Mouse (Mus musculus): ENCODE results near the gene Lep.

Lep gene

DNA sequence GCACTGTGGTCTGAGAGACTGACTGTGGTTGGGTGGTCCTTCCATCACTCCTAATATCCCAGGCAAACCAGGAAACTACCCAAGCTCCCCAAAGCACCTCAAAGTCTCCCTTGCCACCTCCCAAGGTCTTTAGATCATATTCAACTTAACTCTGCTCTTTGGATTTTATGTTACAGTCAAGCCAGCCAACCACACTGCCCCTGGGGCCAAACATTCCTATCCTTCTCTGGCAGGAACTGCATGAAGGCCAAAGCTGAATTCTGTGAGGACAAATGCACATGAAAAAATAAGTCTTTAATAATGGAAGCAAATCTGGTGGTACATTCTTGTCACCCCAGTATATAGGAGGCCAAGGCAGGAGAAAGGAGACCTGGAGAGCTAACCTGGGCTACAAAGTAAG lies 16.0 kb upstream of the Lep start:
- DNase-seq (ENCODE audit: low read depth, low spot score), result no peak

DNA sequence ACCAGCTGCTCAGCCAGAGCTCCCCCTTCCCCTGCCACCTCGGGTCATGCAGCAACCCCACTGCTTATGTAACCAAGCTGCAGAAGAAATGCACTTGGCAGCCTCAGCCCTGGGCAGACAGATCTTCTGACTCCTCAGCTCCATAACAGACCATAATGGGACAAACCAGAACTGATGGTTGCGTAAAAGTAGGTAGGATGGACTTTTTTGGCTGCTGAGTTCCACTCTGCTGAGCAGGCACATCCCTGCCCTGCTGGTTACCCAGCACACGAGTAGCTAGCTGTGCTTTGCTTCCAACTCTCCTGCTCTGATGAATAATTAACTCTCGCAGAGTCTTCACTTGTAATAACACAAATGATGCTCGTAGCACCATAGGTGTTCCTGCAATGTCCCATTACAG lies 10.1 kb upstream of the Lep start:
- peak; percentile 13 for DNase-seq (ENCODE audit: low read depth, low spot score)

DNA sequence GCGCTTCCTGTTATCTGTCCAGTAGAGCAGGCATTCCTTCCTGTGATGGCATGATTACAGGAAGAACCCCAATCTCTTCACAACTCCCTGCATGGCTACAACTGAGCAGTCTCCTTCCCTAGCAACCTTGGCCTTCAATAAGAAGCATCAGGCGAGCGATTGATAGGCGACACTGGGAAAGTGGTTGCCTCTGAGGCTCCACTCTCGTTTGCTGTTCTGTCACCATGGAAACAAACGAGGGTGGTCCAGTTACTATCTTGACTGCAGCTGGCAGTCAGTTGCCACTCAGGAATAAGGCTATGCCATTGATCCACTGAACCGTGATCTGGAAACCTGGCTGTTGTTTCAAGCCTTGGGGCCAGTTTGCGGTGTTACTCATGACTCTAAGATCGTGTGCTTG lies 7.8 kb upstream of the Lep start:
- no peak for DNase-seq (ENCODE audit: low read depth, low spot score)

DNA sequence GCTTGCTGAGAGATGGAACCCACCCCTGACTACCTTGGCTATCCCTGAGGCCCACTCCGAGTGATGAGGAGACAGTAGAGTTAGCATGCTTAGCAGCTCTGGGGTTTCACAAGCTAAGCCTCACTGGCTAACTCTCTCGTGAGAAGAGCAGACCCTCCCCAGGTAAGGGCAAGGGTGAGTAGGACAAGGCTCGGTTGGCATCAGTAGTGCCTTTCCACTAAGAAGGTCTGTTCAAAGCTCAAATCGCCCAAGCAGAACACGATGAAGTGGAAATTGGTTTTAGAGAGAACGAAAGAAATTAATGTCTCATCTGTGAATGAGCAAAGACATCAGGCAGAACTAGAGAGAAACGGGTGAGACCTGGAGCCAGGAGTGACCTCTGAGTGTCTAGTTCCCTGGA lies 6.8 kb upstream of the Lep start:
- no peak for DNase-seq (ENCODE audit: low read depth, low spot score)

- DNase-seq (ENCODE audit: low read depth, low spot score), result no peak
Observed at GRCm38 (mm10) chr6:29056377-29056776, 3.6 kb upstream of the Lep start.

DNA sequence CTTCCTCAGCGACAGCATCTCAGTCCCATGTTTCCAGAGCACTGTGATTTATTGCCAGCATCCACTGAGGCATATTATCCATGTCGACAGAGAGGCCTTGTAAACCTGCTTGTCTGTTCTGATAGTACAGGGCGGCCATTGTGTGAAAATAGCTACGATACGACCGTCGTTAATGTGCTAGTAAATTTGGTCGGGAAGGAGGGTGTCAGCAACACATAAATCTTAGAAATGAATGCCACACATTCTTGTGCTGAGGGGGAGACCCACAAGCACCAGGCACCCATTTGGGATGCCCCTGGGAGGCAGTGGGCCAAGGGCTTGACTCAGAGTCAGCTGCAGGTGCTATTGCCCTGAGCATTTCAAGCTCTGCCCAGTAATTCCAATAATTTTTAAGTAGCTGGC lies 6.4 kb downstream of the Lep start:
- DNase-seq (ENCODE audit: low read depth, low spot score), result no peak

GRCm38 (mm10) chr6:29072258-29072657 lies 12.2 kb downstream of the Lep start:
- no peak for DNase-seq (ENCODE audit: low read depth, low spot score)

GRCm38 (mm10) chr6:29073462-29074132 lies 13.6 kb downstream of the Lep start:
- no peak for DNase-seq (ENCODE audit: low read depth, low spot score)

DNA sequence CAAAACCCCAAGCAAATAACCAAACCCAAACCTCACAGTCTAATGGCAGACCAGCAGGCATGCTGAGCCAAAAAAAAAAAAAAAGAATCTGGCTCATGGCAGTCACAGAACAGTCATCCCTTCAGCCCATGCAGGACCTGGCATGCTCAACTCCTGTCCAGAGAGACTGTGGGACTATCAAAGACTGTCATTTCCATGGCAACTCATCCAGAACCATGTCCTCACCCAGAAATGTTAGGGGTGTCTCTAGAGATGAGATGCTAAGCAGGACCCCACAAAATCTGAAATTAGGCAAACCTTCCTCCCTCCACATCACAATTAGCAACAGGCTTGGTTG lies 14.1 kb downstream of the Lep start:
- DNase-seq (ENCODE audit: low read depth, low spot score), result no peak

GRCm38 (mm10) chr6:29079291-29079690 lies 19.3 kb downstream of the Lep start:
- DNase-seq (ENCODE audit: low read depth, low spot score), result no peak

DNA sequence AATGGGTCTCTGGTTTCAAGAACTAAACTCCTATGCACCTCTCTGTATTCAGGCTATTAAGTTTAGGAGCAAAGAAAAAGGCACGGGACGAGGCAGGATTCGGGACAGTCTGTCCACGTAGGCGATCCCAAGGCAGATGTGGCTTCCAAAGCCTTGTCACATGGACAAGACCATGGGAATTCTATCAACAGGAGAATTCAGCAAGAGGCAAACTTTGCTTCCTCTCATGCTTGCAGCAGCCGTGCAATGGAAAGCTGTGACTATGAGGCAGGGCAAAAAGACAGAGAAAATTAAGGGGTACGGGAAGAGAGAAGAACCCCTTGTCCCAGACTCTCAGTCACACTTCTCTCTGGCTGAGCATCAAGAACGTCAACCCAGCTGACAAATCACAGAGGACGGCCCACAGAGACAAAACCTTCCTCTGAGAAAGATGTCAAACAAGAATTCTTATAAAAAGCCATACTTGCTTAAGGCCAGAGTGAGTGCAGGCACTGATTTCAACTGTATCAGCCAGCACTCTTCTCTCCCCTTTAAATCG lies 21.9 kb downstream of the Lep start:
- peak; percentile 11 for DNase-seq (ENCODE audit: low read depth, low spot score)

GRCm38 (mm10) chr6:29082776-29083354 lies 22.8 kb downstream of the Lep start:
- DNase-seq (ENCODE audit: low read depth, low spot score), result no peak

DNA sequence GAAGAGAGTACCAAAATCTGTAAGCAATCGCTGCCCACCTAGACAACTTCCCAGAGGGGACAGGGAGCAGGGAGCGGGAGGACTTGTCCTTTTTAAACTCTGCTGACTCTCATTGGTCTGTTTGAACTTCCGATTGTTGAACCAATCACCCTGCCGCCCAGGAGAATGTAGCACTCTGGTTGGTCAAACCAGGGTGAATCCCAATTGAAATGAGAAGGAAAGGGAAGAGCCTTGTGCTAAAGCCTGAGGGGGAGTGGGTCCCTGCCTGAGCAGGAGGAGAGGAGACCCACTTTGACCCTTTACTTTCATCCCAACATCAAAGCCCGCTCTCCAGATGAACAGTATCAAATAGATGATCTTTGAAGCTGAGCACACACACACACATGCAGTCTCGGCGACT lies 24.4 kb downstream of the Lep start:
- no peak for DNase-seq (ENCODE audit: low read depth, low spot score)

- DNase-seq (ENCODE audit: low read depth, low spot score), result peak; percentile 74
Observed at GRCm38 (mm10) chr6:29087921-29088709, 28.1 kb downstream of the Lep start.

GRCm38 (mm10) chr6:29092234-29092633 lies 32.2 kb downstream of the Lep start:
- DNase-seq (ENCODE audit: low read depth, low spot score), result no peak

- no peak for DNase-seq (ENCODE audit: low read depth, low spot score)
Observed at GRCm38 (mm10) chr6:29092904-29093303, 32.9 kb downstream of the Lep start.

GRCm38 (mm10) chr6:29099536-29100170 lies 39.6 kb downstream of the Lep start:
- no peak for DNase-seq (ENCODE audit: low read depth, low spot score)

DNA sequence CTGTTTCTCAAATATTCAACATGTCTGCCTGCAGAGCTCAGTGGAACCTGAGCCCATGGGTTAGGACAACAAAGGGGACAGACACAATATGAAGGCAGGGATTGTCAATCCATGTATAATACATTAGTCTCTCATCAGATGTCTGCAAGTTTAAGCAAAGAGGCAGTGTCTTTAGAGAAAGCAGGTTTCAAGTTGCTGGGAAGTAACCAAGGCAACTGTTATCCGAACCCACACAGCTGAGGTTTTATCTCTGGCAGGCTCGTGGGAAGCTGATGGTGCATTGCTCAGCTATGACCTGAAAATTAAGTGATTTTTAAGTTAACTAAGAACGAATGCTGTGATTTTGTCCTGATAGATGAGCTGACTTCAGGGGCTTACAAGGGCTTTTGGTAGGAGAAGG lies 40.4 kb downstream of the Lep start:
- no peak for DNase-seq (ENCODE audit: low read depth, low spot score)

GRCm38 (mm10) chr6:29101248-29101864 lies 41.3 kb downstream of the Lep start:
- no peak for DNase-seq (ENCODE audit: low read depth, low spot score)

GRCm38 (mm10) chr6:29108376-29108775 lies 48.4 kb downstream of the Lep start:
- no peak for DNase-seq (ENCODE audit: low read depth, low spot score)

- DNase-seq (ENCODE audit: low read depth, low spot score), result no peak
Observed at GRCm38 (mm10) chr6:29111501-29111900, 51.5 kb downstream of the Lep start.

DNA sequence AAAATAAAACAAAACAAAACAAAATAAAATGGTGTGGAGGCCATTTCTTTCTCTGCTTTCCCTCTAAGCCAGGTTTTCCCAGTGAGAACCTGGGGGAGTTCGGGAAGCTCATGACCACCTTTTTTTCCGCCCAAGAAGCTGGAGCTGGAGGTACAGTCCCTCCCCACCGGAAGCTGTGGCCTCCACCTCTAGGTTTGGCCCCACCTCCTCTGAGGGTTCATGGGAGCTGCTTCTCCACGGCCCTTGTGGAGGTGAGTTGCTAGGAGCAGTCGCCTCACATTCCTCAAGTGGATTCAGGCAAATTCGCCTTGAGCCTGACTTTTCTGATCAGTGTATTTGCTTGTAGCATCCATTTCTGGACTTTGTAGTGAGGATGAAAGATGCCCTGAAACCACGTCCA lies 55.7 kb downstream of the Lep start:
- no peak for DNase-seq (ENCODE audit: low read depth, low spot score)
